Mouse (Mus musculus) bone marrow macrophage, adult 2 months (primary cell): ENCODE measurements at regions not wholly inside any gene's neighbourhood (a gene's known extent, or its start where the extent isn't known, plus 50 kb on each side); places are given as distances from the start of the nearest gene placed in this dataset.

ENCODE experiments used
- CTCF ChIP-seq: IDR thresholded peaks from 2 replicates; pipeline ENCODE4 v1.5.1; 2012; ENCODE audit warnings: low read depth, mild to moderate bottlenecking, low read length, moderate library complexity
- POLR2A ChIP-seq: IDR thresholded peaks from 2 replicates; pipeline ENCODE4 v1.6.1; 2012; ENCODE audit warnings: mild to moderate bottlenecking, low read depth, low read length, borderline replicate concordance

DNA sequence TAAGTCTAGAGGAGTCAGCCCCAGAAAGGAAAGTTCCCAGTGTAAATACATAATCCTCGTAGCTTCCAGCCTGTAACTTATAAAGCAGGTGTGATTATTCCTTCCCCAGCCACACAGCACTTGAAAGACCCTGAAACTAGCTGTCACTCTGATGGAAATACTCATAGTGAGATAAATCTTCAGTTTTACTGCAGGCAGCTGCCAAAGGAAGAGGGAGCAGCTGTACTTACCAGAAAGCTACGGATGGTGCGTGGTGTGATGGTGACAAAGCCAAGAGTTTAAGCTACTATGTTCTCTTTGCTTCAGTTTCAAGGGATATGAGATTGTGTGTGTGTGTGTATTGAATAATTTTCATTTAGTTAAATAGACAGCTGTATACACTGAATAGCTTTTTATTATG is 1007.1 kb downstream of the Robo2 start:
- TF ChIP-seq CTCF = no peak
- TF ChIP-seq POLR2A = no peak
